Mouse (Mus musculus) kidney, embryonic 15.5 days (tissue): ENCODE results near the gene Qtrt2. TPM values are rescaled to one million over a fixed set of nuclear protein-coding genes. Genes with fewer than 3 reads are reported as not detected.

ENCODE experiments used
- ATAC-seq: fragments of 200-750 bp; cut with Nextera tagmentation; replicated peaks from 2 replicates; pipeline ENCODE4 v1.8.0; 2017; ENCODE audit warnings: moderate TSS enrichment; ENCODE audit not compliant: low FRiP score
- H3K27ac ChIP-seq: fragments of 300-500 bp; sonication (generic); 2 replicates; pipeline ENCODE4 v1.5.1; 2015; ENCODE audit warnings: mild to moderate bottlenecking, inconsistent platforms
- H3K27me3 ChIP-seq: fragments of 300-500 bp; sonication (generic); 2 replicates; pipeline ENCODE4 v1.6.1; 2015; ENCODE audit warnings: inconsistent platforms
- H3K36me3 ChIP-seq: fragments of 300-500 bp; sonication (generic); 2 replicates; pipeline ENCODE4 v1.6.1; 2015; ENCODE audit warnings: inconsistent platforms
- H3K4me1 ChIP-seq: fragments of 300-500 bp; sonication (generic); 2 replicates; pipeline ENCODE4 v1.6.1; 2015; ENCODE audit warnings: inconsistent platforms
- H3K4me2 ChIP-seq: fragments of 300-500 bp; sonication (generic); 2 replicates; pipeline ENCODE4 v1.6.1; 2015; ENCODE audit warnings: moderate library complexity, mild to moderate bottlenecking, inconsistent platforms
- H3K4me3 ChIP-seq: fragments of 300-500 bp; sonication (generic); replicated peaks from 2 replicates; pipeline ENCODE4 v1.5.1; 2015; ENCODE audit warnings: mild to moderate bottlenecking, inconsistent platforms
- H3K9ac ChIP-seq: fragments of 300-500 bp; sonication (generic); 2 replicates; pipeline ENCODE4 v1.6.1; 2015; ENCODE audit warnings: mild to moderate bottlenecking, inconsistent platforms
- H3K9me3 ChIP-seq: fragments of 300-500 bp; sonication (generic); replicated peaks from 2 replicates; pipeline ENCODE4 v1.6.1; 2016; ENCODE audit warnings: inconsistent platforms
- WGBS: fragments of 180-500 bp; shearing (Covaris S2); methylation state at CpG from one replicate; pipeline ENCODE4 v1.1.7; 2015; ENCODE audit warnings: mixed read lengths; 5-methylcytosine and 5-hydroxymethylcytosine counted together
- polyA plus RNA-seq: library from polyadenylated mRNA; unstranded; fragments of >200 nt; fragmentation: Nextera tagmentation; extraction: Ambion mirVana; gene quantifications from 2 replicates; pipeline ENCODE4 v1.2.1, GENCODE M21; 2015

Gene Qtrt2
- polyA plus RNA-seq, 1 experiment from 2014 or later, result 30.3 TPM

- WGBS, result 73% methylated on average over 4 of the region's 4 CpGs
Measured at GRCm38 (mm10) chr16:43951591-43951990, 25.0 kb upstream of the Qtrt2 start.

GRCm38 (mm10) chr16:43945869-43946268, 19.3 kb upstream of the Qtrt2 start:
- no peak overlapping the region for H3K9ac ChIP-seq
- H3K27ac ChIP-seq, result no peak overlapping the region
- no peak for ATAC-seq
- H3K4me3 ChIP-seq, result no peak overlapping the region
- H3K9me3 ChIP-seq, result no peaks in the 10 kb centered on the region
- H3K36me3 ChIP-seq, result no peaks in the 10 kb centered on the region
- no peaks in the 10 kb centered on the region for H3K27me3 ChIP-seq
- 75% methylated on average over 3 of the region's 3 CpGs for WGBS
- no peaks in the 10 kb centered on the region for H3K4me1 ChIP-seq
- no peak overlapping the region for H3K4me2 ChIP-seq

More at GRCm38 (mm10) chr16:43951591-43951990, 25.0 kb upstream of the Qtrt2 start:
- no peaks in the 10 kb centered on the region for H3K9me3 ChIP-seq
- no peaks in the 10 kb centered on the region for H3K27me3 ChIP-seq
- H3K4me2 ChIP-seq, result no peak overlapping the region
- H3K36me3 ChIP-seq, result 0 out of 2 replicates have a peak, but pooled peaks cover 4% of the 10 kb centered on the region
- H3K4me1 ChIP-seq, result no peaks in the 10 kb centered on the region
- no peak overlapping the region for H3K27ac ChIP-seq
- H3K4me3 ChIP-seq, result no peak overlapping the region
- H3K9ac ChIP-seq, result no peak overlapping the region
- ATAC-seq, result no peak

- Histone ChIP-seq H3K27ac (no peak overlapping the region), H3K9me3 (no peaks in the 10 kb centered on the region), H3K4me1 (no peaks in the 10 kb centered on the region), H3K36me3 (no peaks in the 10 kb centered on the region), H3K27me3 (no peaks in the 10 kb centered on the region), H3K4me3 (no peak overlapping the region), H3K4me2 (no peak overlapping the region), H3K9ac (no peak overlapping the region)
- no peak for ATAC-seq
- 88% methylated on average over 3 of the region's 3 CpGs for WGBS
Measured at GRCm38 (mm10) chr16:43945351-43945750, 18.7 kb upstream of the Qtrt2 start.

- Histone ChIP-seq H3K4me2 (no peak overlapping the region), H3K9me3 (no peaks in the 10 kb centered on the region), H3K4me1 (no peaks in the 10 kb centered on the region), H3K36me3 (no peaks in the 10 kb centered on the region), H3K27me3 (no peaks in the 10 kb centered on the region), H3K9ac (no peak overlapping the region), H3K27ac (no peak overlapping the region), H3K4me3 (no peak overlapping the region)
- 87% methylated on average over 4 of the region's 4 CpGs for WGBS
- no peak for ATAC-seq
Measured at GRCm38 (mm10) chr16:43940846-43941245, 14.2 kb upstream of the Qtrt2 start.

GRCm38 (mm10) chr16:43935892-43936291, 9.3 kb upstream of the Qtrt2 start:
- Histone ChIP-seq H3K4me3 (no peak overlapping the region), H3K4me1 (no peaks in the 10 kb centered on the region), H3K9me3 (no peaks in the 10 kb centered on the region), H3K27me3 (no peaks in the 10 kb centered on the region), H3K27ac (no peak overlapping the region), H3K9ac (no peak overlapping the region), H3K4me2 (no peak overlapping the region), H3K36me3 (no peaks in the 10 kb centered on the region)
- 78% methylated on average over 3 of the region's 3 CpGs for WGBS
- no peak for ATAC-seq

- H3K9ac ChIP-seq, result no peak overlapping the region
- H3K36me3 ChIP-seq, result no peaks in the 10 kb centered on the region
- WGBS, result 70% methylated on average over 3 of the region's 3 CpGs
- no peaks in the 10 kb centered on the region for H3K4me1 ChIP-seq
- no peak for ATAC-seq
- H3K9me3 ChIP-seq, result no peaks in the 10 kb centered on the region
- H3K4me3 ChIP-seq, result no peak overlapping the region
- no peaks in the 10 kb centered on the region for H3K27me3 ChIP-seq
- H3K4me2 ChIP-seq, result no peak overlapping the region
- no peak overlapping the region for H3K27ac ChIP-seq
Measured at GRCm38 (mm10) chr16:43935367-43935766, 8.8 kb upstream of the Qtrt2 start.

GRCm38 (mm10) chr16:43934856-43935255, 8.2 kb upstream of the Qtrt2 start:
- Histone ChIP-seq H3K9ac (no peak overlapping the region), H3K4me2 (no peak overlapping the region), H3K4me3 (no peak overlapping the region), H3K27me3 (no peaks in the 10 kb centered on the region), H3K27ac (no peak overlapping the region), H3K36me3 (no peaks in the 10 kb centered on the region), H3K9me3 (no peaks in the 10 kb centered on the region), H3K4me1 (no peaks in the 10 kb centered on the region)
- WGBS, result 90% methylated on average over 8 of the region's 8 CpGs
- no peak for ATAC-seq

GRCm38 (mm10) chr16:43933041-43933440, 6.4 kb upstream of the Qtrt2 start:
- Histone ChIP-seq H3K4me2 (no peak overlapping the region), H3K9ac (no peak overlapping the region), H3K36me3 (no peaks in the 10 kb centered on the region), H3K9me3 (no peaks in the 10 kb centered on the region), H3K27ac (no peak overlapping the region), H3K4me1 (no peaks in the 10 kb centered on the region), H3K27me3 (no peaks in the 10 kb centered on the region), H3K4me3 (no peak overlapping the region)
- no peak for ATAC-seq
- 87% methylated on average over 6 of the region's 6 CpGs for WGBS

GRCm38 (mm10) chr16:43932319-43932718, 5.7 kb upstream of the Qtrt2 start:
- 83% methylated on average over 7 of the region's 7 CpGs for WGBS
- no peak for ATAC-seq
- no peaks in the 10 kb centered on the region for H3K4me1 ChIP-seq
- no peaks in the 10 kb centered on the region for H3K36me3 ChIP-seq
- H3K4me3 ChIP-seq, result no peak overlapping the region
- no peak overlapping the region for H3K4me2 ChIP-seq
- H3K27ac ChIP-seq, result no peak overlapping the region
- no peak overlapping the region for H3K9ac ChIP-seq
- no peaks in the 10 kb centered on the region for H3K27me3 ChIP-seq
- H3K9me3 ChIP-seq, result no peaks in the 10 kb centered on the region

GRCm38 (mm10) chr16:43931502-43931901, 4.9 kb upstream of the Qtrt2 start:
- WGBS, result 32% methylated on average over 3 of the region's 3 CpGs
- Histone ChIP-seq H3K4me1 (no peaks in the 10 kb centered on the region), H3K9me3 (no peaks in the 10 kb centered on the region), H3K4me2 (no peak overlapping the region), H3K36me3 (no peaks in the 10 kb centered on the region), H3K4me3 (no peak overlapping the region), H3K9ac (no peak overlapping the region), H3K27ac (no peak overlapping the region), H3K27me3 (no peaks in the 10 kb centered on the region)
- ATAC-seq, result peak; percentile 66

- H3K4me2 ChIP-seq, result no peak overlapping the region
- H3K9ac ChIP-seq, result no peak overlapping the region
- H3K9me3 ChIP-seq, result no peaks in the 10 kb centered on the region
- H3K4me1 ChIP-seq, result no peaks in the 10 kb centered on the region
- no peak for ATAC-seq
- no peak overlapping the region for H3K4me3 ChIP-seq
- H3K36me3 ChIP-seq, result no peaks in the 10 kb centered on the region
- H3K27ac ChIP-seq, result no peak overlapping the region
- no peaks in the 10 kb centered on the region for H3K27me3 ChIP-seq
Measured at GRCm38 (mm10) chr16:43930577-43930976, 4.0 kb upstream of the Qtrt2 start.

GRCm38 (mm10) chr16:43925846-43926245, 763 bp downstream of the Qtrt2 start:
- ATAC-seq, result no peak
- H3K27ac ChIP-seq, result peak overlapping the region; percentile 37; the same call in 1 of the 2 replicates
- 0 out of 2 replicates have a peak, but pooled peaks cover 3% of the 10 kb centered on the region for H3K4me1 ChIP-seq
- H3K9me3 ChIP-seq, result no peaks in the 10 kb centered on the region
- no peak overlapping the region for H3K4me3 ChIP-seq
- WGBS, result 77% methylated on average over 1 of the region's 1 CpGs
- no peaks in the 10 kb centered on the region for H3K27me3 ChIP-seq
- no peaks in the 10 kb centered on the region for H3K36me3 ChIP-seq
- no peak overlapping the region for H3K9ac ChIP-seq
- H3K4me2 ChIP-seq, result no peak overlapping the region

- Histone ChIP-seq H3K4me3 (no peak overlapping the region), H3K9ac (no peak overlapping the region), H3K36me3 (no peaks in the 10 kb centered on the region), H3K9me3 (no peaks in the 10 kb centered on the region), H3K4me2 (no peak overlapping the region), H3K4me1 (0 out of 2 replicates have a peak, but pooled peaks cover 3% of the 10 kb centered on the region), H3K27me3 (no peaks in the 10 kb centered on the region), H3K27ac (no peak overlapping the region)
- ATAC-seq, result no peak
- 37% methylated on average over 6 of the region's 6 CpGs for whole genome bisulfite sequencing
Measured at GRCm38 (mm10) chr16:43925001-43925558, 1.5 kb downstream of the Qtrt2 start.
